ENCODE assay signal across 8 mouse cellular contexts in the genomic region with DNA sequence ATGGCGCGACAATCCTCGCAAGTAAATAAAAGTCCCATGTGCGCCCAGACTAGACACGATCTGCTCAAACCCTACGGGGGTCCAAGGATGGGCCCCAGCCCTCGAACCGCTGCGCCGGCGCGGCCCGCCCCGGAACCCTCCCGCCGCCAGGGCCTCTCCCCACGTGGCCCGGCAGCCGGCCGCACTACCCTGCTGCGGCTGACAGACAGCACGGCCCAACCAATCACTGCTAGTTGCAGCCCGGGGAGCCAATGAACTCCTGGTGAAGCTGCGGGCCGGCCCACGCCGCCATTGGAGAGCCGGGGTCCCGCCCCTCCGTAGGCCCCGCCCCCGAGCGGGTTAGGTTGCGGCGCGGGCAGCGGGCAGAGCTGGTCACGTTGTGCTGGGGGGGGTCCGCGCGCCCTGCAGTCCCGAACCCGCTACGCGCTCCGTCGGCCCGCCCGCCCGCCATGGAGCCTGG. TPM values are rescaled to one million over a fixed set of nuclear protein-coding genes. Genes with fewer than 3 reads are reported as not detected.
DNase-seq lines count a peak whose midpoint lies in the region; ATAC-seq and TF ChIP-seq lines count a peak whose summit lies in the region.

A gene (plus strand): TSS at position 333 of the 460 bp plus-strand sequence.

- peak within 1 kb of the TSS; percentile 85 for H3K9ac ChIP-seq in ES-Bruce4 (ENCODE audit: low read depth, poor library complexity, severe bottlenecking)
- peak within 1 kb of the TSS; percentile 86 for H3K9ac ChIP-seq in forebrain, embryonic 13.5 days
- H3K9ac ChIP-seq in neural tube, embryonic 15.5 days (replicated peaks): peak within 1 kb of the TSS; percentile 79

- peaks cover 33% of the 10 kb centered on the region for H3K36me3 ChIP-seq in ES-Bruce4 (ENCODE audit: control insufficient read depth, insufficient read depth, low read length, poor library complexity, severe bottlenecking)
- peaks cover 35% of the 10 kb centered on the region for H3K36me3 ChIP-seq in forebrain, embryonic 13.5 days (ENCODE audit: poor library complexity, severe bottlenecking)
- H3K36me3 ChIP-seq in neural tube, embryonic 15.5 days: peaks cover 29% of the 10 kb centered on the region

- peak within 1 kb of the TSS; percentile 93 for H3K4me3 ChIP-seq in ES-Bruce4 (ENCODE audit: low read depth, low read length)
- peak within 1 kb of the TSS; percentile 95 for H3K4me3 ChIP-seq in forebrain, embryonic 13.5 days
- peak within 1 kb of the TSS; percentile 100 for H3K4me3 ChIP-seq in neural tube, embryonic 15.5 days (replicated peaks)

- 0 out of 2 replicates have a peak, but pooled peaks have one; percentile 11 for TF ChIP-seq EP300 in ES-Bruce4 (IDR thresholded peaks at IDR 0.05; ENCODE audit: insufficient read depth, low read depth, low read length)

- H3K4me2 ChIP-seq in forebrain, embryonic 13.5 days: peak within 1 kb of the TSS; percentile 95
- peak within 1 kb of the TSS; percentile 93 for H3K4me2 ChIP-seq in neural tube, embryonic 15.5 days

- TF ChIP-seq CTCF in ES-Bruce4 (IDR thresholded peaks at IDR 0.05; ENCODE audit: low read depth, low read length): no peak

- intact Hi-C loops in heart, postnatal 10 days (cut with DNase I): no loop called here

- ATAC-seq in cerebellum, adult (ENCODE audit: insufficient number of reproducible peaks, low FRiP score, low TSS enrichment): peak; percentile 99
- peak; percentile 100 for ATAC-seq in forebrain, embryonic 13.5 days
- ATAC-seq in neural tube, embryonic 15.5 days (ENCODE audit: low FRiP score): peak; percentile 99

- peak; percentile 98 to 99 for DNase-seq in heart, postnatal 10 days
- peak; percentile 99 for DNase-seq in layer of hippocampus, adult 11-12 months (ENCODE audit: low spot score)
- peak; percentile 98 to 99 for DNase-seq in lung, adult 18-20 months
- peak; percentile 99 for DNase-seq in testis, postnatal 14 days (ENCODE audit: low spot score)

- no peaks in the 10 kb centered on the region for H3K4me1 ChIP-seq in ES-Bruce4 (ENCODE audit: control insufficient read depth, insufficient read depth, low read length)
- H3K4me1 ChIP-seq in forebrain, embryonic 13.5 days: peaks cover 35% of the 10 kb centered on the region
- peaks cover 21% of the 10 kb centered on the region for H3K4me1 ChIP-seq in neural tube, embryonic 15.5 days

- H3K27me3 ChIP-seq in ES-Bruce4 (ENCODE audit: control insufficient read depth, insufficient read depth, low read length, poor library complexity, severe bottlenecking): no peaks in the 10 kb centered on the region
- H3K27me3 ChIP-seq in forebrain, embryonic 13.5 days: no peaks in the 10 kb centered on the region
- no peaks in the 10 kb centered on the region for H3K27me3 ChIP-seq in neural tube, embryonic 15.5 days (replicated peaks)

- no peak for TF ChIP-seq POLR2A in ES-Bruce4 (IDR thresholded peaks at IDR 0.05; ENCODE audit: insufficient read depth, low read length)

- no peaks in the 10 kb centered on the region for H3K9me3 ChIP-seq in ES-Bruce4 (replicated peaks; ENCODE audit: control insufficient read depth, insufficient read depth, low read length, poor library complexity, severe bottlenecking)
- no peaks in the 10 kb centered on the region for H3K9me3 ChIP-seq in forebrain, embryonic 13.5 days (replicated peaks)
- no peaks in the 10 kb centered on the region for H3K9me3 ChIP-seq in neural tube, embryonic 15.5 days (replicated peaks)

- H3K27ac ChIP-seq in ES-Bruce4 (ENCODE audit: insufficient read depth, low read length): peak within 1 kb of the TSS; percentile 9
- peak within 1 kb of the TSS; percentile 85 for H3K27ac ChIP-seq in forebrain, embryonic 13.5 days
- H3K27ac ChIP-seq in neural tube, embryonic 15.5 days (replicated peaks): peak within 1 kb of the TSS; percentile 85

- 0% methylated on average over 48 of the region's 50 CpGs for WGBS in forebrain, embryonic 13.5 days
- 0% methylated on average over 31 of the region's 50 CpGs for WGBS in neural tube, embryonic 15.5 days

RNA-seq across cellular contexts. Expression of the gene that starts here (rescaled TPM):
- 131 and 143 TPM in 2 replicates for polyA plus RNA-seq in ES-Bruce4 (2011; ENCODE audit: insufficient read depth, insufficient read length, low read depth, missing spikeins)
- 150 and 162 TPM in 2 replicates for polyA plus RNA-seq in forebrain, embryonic 13.5 days (2015; fragmentation: Nextera tagmentation; extraction: Ambion mirVana)
- 10 to 100 TPM; 25.4 to 26.8 TPM for total RNA-seq in heart, postnatal 10 days (2021)
- polyA plus RNA-seq in neural tube, embryonic 15.5 days (2015; fragmentation: Nextera tagmentation; extraction: Ambion mirVana): 198 and 210 TPM in 2 replicates

Comparison
In these comparisons a context has a peak if more than half of its experiments do, and no peak if none do; other contexts are left out.
1. Peak in every context shown above with its lines: DNase-seq, ATAC-seq, H3K4me3 ChIP-seq and H3K27ac ChIP-seq.
2. H3K27ac ChIP-seq: peak in every context shown above with its lines; median percentile 85 in forebrain, embryonic 13.5 days; 85 in neural tube, embryonic 15.5 days; 9 in ES-Bruce4.